8 mouse cellular contexts compared by ENCODE assay signal in the genomic region with DNA sequence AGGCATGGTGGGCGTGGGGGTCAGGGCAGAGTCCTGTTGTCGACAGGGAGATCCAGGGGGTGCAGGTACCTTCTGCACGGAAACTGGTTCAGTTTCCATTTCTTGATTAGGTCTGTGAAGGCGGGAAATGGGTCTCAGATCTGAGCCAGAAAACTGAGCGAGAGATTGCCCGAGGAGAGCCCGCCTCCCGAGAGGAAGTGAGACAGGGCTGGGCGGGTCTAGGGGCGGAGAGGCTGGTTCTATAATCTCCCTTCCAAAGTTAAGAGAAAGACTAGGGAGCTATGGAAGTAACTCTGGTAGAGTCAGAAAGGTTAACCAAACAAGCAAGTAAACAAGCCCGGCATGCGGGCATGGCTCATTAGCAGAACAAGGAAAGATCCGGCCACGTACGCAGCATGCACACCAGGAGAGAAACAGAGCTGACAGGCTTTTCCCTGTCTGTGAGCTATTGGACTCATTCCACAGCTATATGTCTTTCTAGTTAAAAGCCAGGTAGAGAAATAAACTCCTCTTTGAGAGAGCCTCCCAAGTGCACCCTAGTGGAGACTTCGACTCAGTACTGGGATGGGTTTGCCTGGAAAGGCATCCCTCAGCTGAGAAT. TPM values are rescaled to one million over a fixed set of nuclear protein-coding genes. Genes with fewer than 3 reads are reported as not detected.
A peak's percentile ranks its signal among the peaks of the same experiment; 100 is the strongest.
DNase-seq lines count a peak whose midpoint lies in the region; ATAC-seq lines count a peak whose summit lies in the region.

A gene (minus strand): TSS at position 195 of the 601 bp plus-strand sequence.

- WGBS in heart, embryonic 16.5 days, result under 1% methylated on average over 16 of the region's 16 CpGs
- 1% methylated on average over 16 of the region's 16 CpGs for WGBS in liver, embryonic 16.5 days (ENCODE audit: insufficient replicate concordance)
- WGBS in neural tube, embryonic 13.5 days, result 3% methylated on average over 16 of the region's 16 CpGs

- H3K27me3 ChIP-seq in heart, embryonic 16.5 days (ENCODE audit: control insufficient read depth, insufficient read depth, low read length), result no peaks in the 10 kb centered on the region
- H3K27me3 ChIP-seq in liver, embryonic 16.5 days (ENCODE audit: control insufficient read depth, insufficient read depth, low read depth, low read length), result no peaks in the 10 kb centered on the region
- no peaks in the 10 kb centered on the region for H3K27me3 ChIP-seq in neural tube, embryonic 13.5 days

- H3K4me1 ChIP-seq in heart, embryonic 16.5 days (ENCODE audit: control insufficient read depth, insufficient read depth, low read length), result peaks cover 40% of the 10 kb centered on the region
- H3K4me1 ChIP-seq in liver, embryonic 16.5 days (ENCODE audit: control insufficient read depth, low read depth, low read length), result peaks cover 54% of the 10 kb centered on the region
- H3K4me1 ChIP-seq in neural tube, embryonic 13.5 days (replicated peaks), result peaks cover 44% of the 10 kb centered on the region

- peak within 1 kb of the TSS; percentile 72 for H3K4me3 ChIP-seq in heart, embryonic 16.5 days (ENCODE audit: low read length)
- H3K4me3 ChIP-seq in liver, embryonic 16.5 days (ENCODE audit: low read depth, low read length), result peak within 1 kb of the TSS; percentile 75
- peak within 1 kb of the TSS; percentile 39 for H3K4me3 ChIP-seq in neural tube, embryonic 13.5 days

- DNase-seq in CD4-positive, CD25-positive, alpha-beta regulatory T cell, adult 2 months (ENCODE audit: low read depth, low spot score), result peak; percentile 79
- peak; percentile 78 for DNase-seq in brain, adult 2 months (ENCODE audit: low read depth, low spot score)
- peak; percentile 87 to 91 for DNase-seq in kidney, postnatal 25 days
- peak; percentile 81 for DNase-seq in testis, postnatal 10 days (ENCODE audit: low spot score)

- 0 out of 2 replicates have a peak, but pooled peaks cover 2% of the 10 kb centered on the region for H3K36me3 ChIP-seq in heart, embryonic 16.5 days (ENCODE audit: control insufficient read depth, insufficient read depth)
- peaks cover 3% of the 10 kb centered on the region; the same call in 1 of the 2 replicates for H3K36me3 ChIP-seq in liver, embryonic 16.5 days (ENCODE audit: control insufficient read depth, insufficient read depth)
- no peaks in the 10 kb centered on the region for H3K36me3 ChIP-seq in neural tube, embryonic 13.5 days

- no peaks in the 10 kb centered on the region for H3K9me3 ChIP-seq in heart, embryonic 16.5 days (replicated peaks; ENCODE audit: control insufficient read depth, low read length)
- no peaks in the 10 kb centered on the region for H3K9me3 ChIP-seq in liver, embryonic 16.5 days (replicated peaks; ENCODE audit: control insufficient read depth, low read length)
- no peaks in the 10 kb centered on the region for H3K9me3 ChIP-seq in neural tube, embryonic 13.5 days

- peak within 1 kb of the TSS; percentile 82 for H3K9ac ChIP-seq in heart, embryonic 16.5 days (ENCODE audit: low read length)
- H3K9ac ChIP-seq in liver, embryonic 16.5 days (ENCODE audit: low read depth, low read length), result peak within 1 kb of the TSS; percentile 79
- peak within 1 kb of the TSS; percentile 74 for H3K9ac ChIP-seq in neural tube, embryonic 13.5 days

- H3K27ac ChIP-seq in heart, embryonic 16.5 days (ENCODE audit: low read length), result peak within 1 kb of the TSS; percentile 92
- H3K27ac ChIP-seq in liver, embryonic 16.5 days (ENCODE audit: low read length), result peak within 1 kb of the TSS; percentile 93
- H3K27ac ChIP-seq in neural tube, embryonic 13.5 days (replicated peaks), result peak within 1 kb of the TSS; percentile 69

- H3K4me2 ChIP-seq in heart, embryonic 16.5 days (ENCODE audit: low read depth, low read length), result peak within 1 kb of the TSS; percentile 72
- H3K4me2 ChIP-seq in liver, embryonic 16.5 days (ENCODE audit: low read depth, low read length), result peak within 1 kb of the TSS; percentile 81
- H3K4me2 ChIP-seq in neural tube, embryonic 13.5 days, result peak within 1 kb of the TSS; percentile 58

- peak; percentile 60 for ATAC-seq in erythroid progenitor cell, adult 5-6 weeks (replicated peaks; ENCODE audit: low FRiP score, poor library complexity, severe bottlenecking)
- ATAC-seq in heart, embryonic 16.5 days (replicated peaks; ENCODE audit: extremely low read depth, insufficient read depth, low FRiP score), result peak; percentile 58
- peak; percentile 61 for ATAC-seq in liver, embryonic 16.5 days (ENCODE audit: low read depth)
- no peak for ATAC-seq in neural tube, embryonic 13.5 days (ENCODE audit: low read depth)

RNA-seq across cellular contexts. Expression of the gene that starts here (rescaled TPM):
- 226 and 252 TPM in 2 replicates for total RNA-seq in erythroid progenitor cell, adult 5-6 weeks (2015; ENCODE audit: low replicate concordance)
- 113 and 157 TPM in 2 replicates for total RNA-seq in erythroid progenitor cell, adult 5-6 weeks (2017; ENCODE audit: low replicate concordance)
- 11.7 and 13.8 TPM in 2 replicates for polyA plus RNA-seq in heart, embryonic 16.5 days (2015; fragmentation: Nextera tagmentation; extraction: Ambion mirVana)
- 18.3 and 21.2 TPM in 2 replicates for polyA plus RNA-seq in liver, embryonic 16.5 days (2015; fragmentation: Nextera tagmentation; extraction: Ambion mirVana)
- polyA plus RNA-seq in neural tube, embryonic 13.5 days (2015; fragmentation: Nextera tagmentation; extraction: Ambion mirVana), result 3.4 and 4.0 TPM in 2 replicates
